Mouse (Mus musculus) hindbrain, embryonic 14.5 days (tissue): ENCODE results near the gene Iqschfp. TPM values are rescaled to one million over a fixed set of nuclear protein-coding genes. Genes with fewer than 3 reads are reported as not detected.

ENCODE experiments used
- ATAC-seq: fragments of 200-750 bp; cut with Nextera tagmentation; 2 replicates; pipeline ENCODE4 v1.8.0; 2017; ENCODE audit warnings: moderate number of reproducible peaks, mild to moderate bottlenecking, moderate TSS enrichment, moderate library complexity; ENCODE audit not compliant: low FRiP score
- DNase-seq: peaks from one replicate; pipeline ENCODE4 v3.0.0-alpha.2; 2015; ENCODE audit warnings: low spot score
- H3K27ac ChIP-seq: fragments of 300-500 bp; sonication (generic); 2 replicates; pipeline ENCODE4 v1.5.1; 2014; ENCODE audit warnings: mild to moderate bottlenecking, moderate library complexity
- H3K27me3 ChIP-seq: fragments of 300-500 bp; sonication (generic); 2 replicates; pipeline ENCODE4 v1.6.1; 2014; ENCODE audit warnings: mild to moderate bottlenecking, low read length, mixed read lengths; ENCODE audit not compliant: control insufficient read depth, insufficient read depth
- H3K36me3 ChIP-seq: fragments of 300-500 bp; sonication (generic); replicated peaks from 2 replicates; pipeline ENCODE4 v1.6.1; 2014; ENCODE audit not compliant: control insufficient read depth, insufficient read depth
- H3K4me1 ChIP-seq: fragments of 300-500 bp; sonication (generic); replicated peaks from 2 replicates; pipeline ENCODE4 v1.6.1; 2014; ENCODE audit warnings: antibody characterized with exemption, low read length, mixed read lengths; ENCODE audit not compliant: control insufficient read depth, insufficient read depth
- H3K4me2 ChIP-seq: fragments of 300-500 bp; sonication (generic); replicated peaks from 2 replicates; pipeline ENCODE4 v1.6.1; 2014; ENCODE audit warnings: mild to moderate bottlenecking, moderate library complexity
- H3K4me3 ChIP-seq: fragments of 300-500 bp; sonication (generic); replicated peaks from 2 replicates; pipeline ENCODE4 v1.5.1; 2014; ENCODE audit warnings: mild to moderate bottlenecking, low read length
- H3K9ac ChIP-seq: fragments of 300-500 bp; sonication (generic); 2 replicates; pipeline ENCODE4 v1.6.1; 2014
- H3K9me3 ChIP-seq: fragments of 300-500 bp; sonication (generic); 2 replicates; pipeline ENCODE4 v1.6.1; 2016; ENCODE audit warnings: low read length; ENCODE audit not compliant: control insufficient read depth
- whole genome bisulfite sequencing: fragments of 180-500 bp; shearing (Covaris S2); extraction: QIAGEN DNeasy Blood & Tissue Kit; methylation state at CpG from one replicate; pipeline ENCODE4 v1.1.7; 2014; 5-methylcytosine and 5-hydroxymethylcytosine counted together
- polyA plus RNA-seq: library from polyadenylated mRNA; unstranded; fragments of >200 nt; fragmentation: Nextera tagmentation; extraction: Ambion mirVana; gene quantifications from 2 replicates; pipeline ENCODE4 v1.2.1, GENCODE M21; 2014

The Iqschfp gene
- polyA plus RNA-seq, 1 experiment from 2014 or later = 7.5 TPM

DNA sequence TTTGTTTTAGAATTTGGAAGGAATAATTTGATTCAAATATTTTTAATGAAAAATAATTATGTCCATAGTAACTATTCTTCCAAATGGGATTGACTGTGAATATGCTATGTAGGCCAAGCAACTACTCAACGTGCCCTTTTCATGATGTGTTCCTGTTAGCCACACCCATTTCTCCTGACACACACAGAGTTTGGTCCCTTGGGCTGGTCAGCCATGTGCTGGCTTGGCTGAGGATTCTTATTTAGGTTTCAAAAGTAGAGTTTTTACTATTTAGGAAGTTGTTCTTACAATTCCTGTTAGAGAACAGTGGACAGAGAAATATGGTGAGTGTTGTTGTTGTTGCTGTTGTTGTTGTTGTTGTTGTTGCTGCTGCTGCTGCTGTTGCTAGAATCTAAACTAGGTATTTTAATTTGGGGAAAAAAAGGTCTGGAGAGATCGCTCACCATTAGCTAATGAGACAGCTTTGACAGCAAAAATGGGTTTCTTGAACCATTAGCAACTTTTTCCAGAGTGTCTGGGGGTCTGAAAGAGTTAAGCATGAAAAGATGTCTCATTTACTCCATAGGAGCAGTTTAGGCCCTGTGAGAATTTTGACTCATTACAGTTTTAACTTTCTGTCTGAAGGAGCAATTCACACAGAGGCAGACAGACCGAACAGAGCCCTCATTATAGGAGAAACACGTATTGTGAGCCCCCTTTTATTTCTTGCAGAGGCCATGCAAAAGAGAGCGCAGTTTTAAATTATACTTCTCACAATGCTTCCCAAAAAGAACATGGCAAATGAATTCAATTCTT lies 247.0 kb downstream of the Iqschfp start:
- ATAC-seq (no peak), DNase-seq (no peak)
- Histone ChIP-seq H3K9me3 (no peaks in the 10 kb centered on the region), H3K27ac (no peak overlapping the region), H3K27me3 (no peaks in the 10 kb centered on the region), H3K9ac (no peak overlapping the region), H3K4me3 (no peak overlapping the region), H3K4me2 (no peak overlapping the region), H3K36me3 (no peaks in the 10 kb centered on the region), H3K4me1 (no peaks in the 10 kb centered on the region)
- 52% methylated on average over 5 of the region's 5 CpGs for WGBS

DNA sequence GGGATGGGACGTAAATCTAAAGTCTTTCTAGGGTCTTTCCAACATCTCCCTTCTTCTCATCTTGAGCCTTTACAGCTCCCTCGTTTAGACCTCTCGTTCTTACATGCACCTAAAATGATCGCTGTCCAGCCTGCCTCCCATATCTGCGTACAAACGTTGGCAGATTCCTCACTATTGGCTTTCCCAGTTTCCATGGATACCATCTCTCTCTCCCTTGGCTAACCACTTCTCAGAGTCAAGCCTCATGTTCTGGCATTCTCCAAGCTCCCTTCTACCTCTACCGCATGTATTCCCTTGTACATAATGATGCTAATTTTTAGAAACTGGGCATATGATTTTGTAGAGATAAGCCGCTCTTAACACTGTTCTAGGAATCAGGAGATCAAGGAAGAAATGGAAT lies 258.7 kb downstream of the Iqschfp start:
- no peak for DNase-seq
- 76% methylated on average over 8 of the region's 8 CpGs for WGBS
- H3K27ac ChIP-seq = no peak overlapping the region
- H3K4me3 ChIP-seq = no peak overlapping the region
- no peaks in the 10 kb centered on the region for H3K4me1 ChIP-seq
- H3K4me2 ChIP-seq = no peak overlapping the region
- no peaks in the 10 kb centered on the region for H3K9me3 ChIP-seq
- no peak for ATAC-seq
- H3K36me3 ChIP-seq = no peaks in the 10 kb centered on the region
- H3K27me3 ChIP-seq = no peaks in the 10 kb centered on the region
- no peak overlapping the region for H3K9ac ChIP-seq

DNA sequence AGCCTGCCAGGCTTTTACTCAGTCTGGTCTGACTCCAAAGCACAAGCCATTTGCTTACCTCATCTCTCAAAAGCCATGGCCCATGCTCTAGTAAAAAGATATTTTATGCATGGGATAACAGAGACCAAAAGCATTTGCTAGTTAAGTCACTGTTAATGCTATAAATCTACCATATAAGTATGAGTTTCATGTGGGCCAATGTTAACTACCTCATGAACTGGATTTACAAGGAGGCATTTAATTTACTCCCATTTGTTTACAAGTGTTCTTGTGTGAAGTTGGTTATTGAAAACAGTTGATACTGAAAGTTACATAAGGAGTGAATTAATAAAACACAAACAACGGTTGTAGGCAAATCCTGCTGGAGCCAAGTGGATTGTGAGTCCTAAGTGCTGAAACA lies 268.1 kb downstream of the Iqschfp start:
- H3K9me3 ChIP-seq = no peaks in the 10 kb centered on the region
- H3K27me3 ChIP-seq = no peaks in the 10 kb centered on the region
- no peak overlapping the region for H3K4me2 ChIP-seq
- ATAC-seq = no peak
- 0 out of 2 replicates have a peak, but pooled peaks cover 5% of the 10 kb centered on the region for H3K4me1 ChIP-seq
- 94% methylated on average over 1 of the region's 1 CpGs for WGBS
- H3K9ac ChIP-seq = no peak overlapping the region
- H3K36me3 ChIP-seq = no peaks in the 10 kb centered on the region
- H3K4me3 ChIP-seq = no peak overlapping the region
- no peak overlapping the region for H3K27ac ChIP-seq
- DNase-seq = no peak

DNA sequence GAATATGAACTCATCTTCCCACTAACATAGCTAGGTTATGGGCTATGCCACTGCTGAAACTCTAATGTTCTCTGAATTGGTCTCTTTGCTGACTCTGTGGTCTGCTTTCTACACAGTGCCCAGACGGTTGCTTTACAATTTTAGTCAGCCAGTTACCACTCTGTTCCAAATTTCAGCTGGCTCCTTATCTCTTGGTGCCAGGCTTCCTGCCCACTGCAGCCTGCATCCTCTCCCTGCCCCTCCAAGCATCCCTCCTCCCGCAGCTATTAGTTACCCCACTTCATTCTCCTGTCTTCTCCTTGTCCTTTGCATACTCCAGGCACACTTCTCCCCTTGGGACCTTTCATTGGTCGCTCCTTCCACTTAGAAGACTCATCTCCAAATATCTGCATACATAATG lies 268.7 kb downstream of the Iqschfp start:
- H3K4me1 ChIP-seq = 0 out of 2 replicates have a peak, but pooled peaks cover 5% of the 10 kb centered on the region
- no peaks in the 10 kb centered on the region for H3K9me3 ChIP-seq
- H3K36me3 ChIP-seq = no peaks in the 10 kb centered on the region
- no peaks in the 10 kb centered on the region for H3K27me3 ChIP-seq
- H3K27ac ChIP-seq = no peak overlapping the region
- DNase-seq = no peak
- H3K9ac ChIP-seq = no peak overlapping the region
- H3K4me2 ChIP-seq = no peak overlapping the region
- ATAC-seq = no peak
- no peak overlapping the region for H3K4me3 ChIP-seq
- WGBS = 81% methylated on average over 3 of the region's 3 CpGs

DNA sequence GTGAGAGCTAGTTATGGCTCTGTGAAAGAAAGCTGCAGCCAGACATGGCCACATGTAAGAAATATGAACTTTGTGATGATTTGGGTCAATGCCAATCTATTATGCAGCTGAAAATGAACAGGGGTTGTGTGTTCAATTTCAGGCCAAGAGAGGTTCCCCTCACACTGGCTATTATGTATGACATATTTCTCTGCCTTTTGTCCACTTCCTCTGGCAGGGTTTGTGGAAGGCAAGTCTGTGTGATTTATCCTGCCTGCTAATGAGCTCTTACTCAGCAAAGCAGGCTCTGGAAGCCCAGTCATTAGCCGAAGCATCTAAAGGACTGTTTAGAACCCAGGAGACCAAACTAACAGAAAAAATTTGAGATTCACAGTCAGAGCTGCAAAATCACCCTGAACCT lies 286.2 kb downstream of the Iqschfp start:
- Histone ChIP-seq H3K27ac (no peak overlapping the region; the same call in 1 of the 2 replicates), H3K4me1 (0 out of 2 replicates have a peak, but pooled peaks cover 3% of the 10 kb centered on the region), H3K4me3 (no peak overlapping the region), H3K9me3 (no peaks in the 10 kb centered on the region), H3K36me3 (no peaks in the 10 kb centered on the region), H3K9ac (no peak overlapping the region), H3K27me3 (no peaks in the 10 kb centered on the region), H3K4me2 (no peak overlapping the region)
- ATAC-seq = no peak
- WGBS = 50% methylated on average over 1 of the region's 1 CpGs
- peak; percentile 43 for DNase-seq

DNA sequence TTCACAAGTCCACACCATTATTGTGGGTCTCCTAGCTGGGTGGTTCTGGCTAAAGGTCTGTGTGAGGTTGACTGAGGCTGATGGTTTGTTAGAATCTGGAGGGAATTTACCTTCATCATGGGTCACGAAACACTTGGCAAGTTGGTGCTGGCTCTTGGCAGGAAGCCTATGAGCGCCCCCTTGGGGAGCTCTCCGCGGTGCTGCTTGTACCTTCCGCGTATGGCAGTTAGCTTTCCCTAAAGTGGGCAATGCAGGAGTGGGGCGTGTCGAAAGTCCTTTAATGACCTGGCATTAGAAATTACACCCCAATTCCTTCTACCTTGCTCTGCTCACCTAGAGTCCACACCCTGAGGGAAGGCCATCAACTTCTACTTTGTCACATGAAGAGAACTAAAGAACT lies 295.4 kb downstream of the Iqschfp start:
- Histone ChIP-seq H3K36me3 (no peaks in the 10 kb centered on the region), H3K27me3 (no peaks in the 10 kb centered on the region), H3K4me3 (no peak overlapping the region), H3K27ac (no peak overlapping the region), H3K4me1 (no peaks in the 10 kb centered on the region), H3K9ac (no peak overlapping the region), H3K9me3 (no peaks in the 10 kb centered on the region), H3K4me2 (no peak overlapping the region)
- no peak for DNase-seq
- 69% methylated on average over 8 of the region's 8 CpGs for WGBS
- no peak for ATAC-seq

DNA sequence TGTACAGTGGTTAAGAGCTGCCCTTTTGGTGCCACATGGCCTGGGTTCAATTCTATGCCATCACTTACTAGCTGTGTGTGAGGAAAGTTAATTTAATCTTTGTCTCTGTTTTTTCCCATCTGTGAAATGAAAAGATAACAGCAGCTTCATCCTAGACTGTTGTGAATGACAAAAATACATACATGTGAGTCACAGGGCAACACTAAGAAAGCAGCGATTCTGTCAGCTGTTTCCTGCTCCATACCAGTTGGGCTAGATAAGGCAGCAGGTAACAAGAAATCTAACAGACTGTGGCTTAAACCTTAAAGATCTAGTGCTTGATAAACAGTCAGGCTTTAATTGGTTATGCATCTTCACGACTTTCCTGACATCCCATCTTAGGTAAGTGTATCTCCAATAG lies 297.1 kb downstream of the Iqschfp start:
- ATAC-seq = no peak

DNA sequence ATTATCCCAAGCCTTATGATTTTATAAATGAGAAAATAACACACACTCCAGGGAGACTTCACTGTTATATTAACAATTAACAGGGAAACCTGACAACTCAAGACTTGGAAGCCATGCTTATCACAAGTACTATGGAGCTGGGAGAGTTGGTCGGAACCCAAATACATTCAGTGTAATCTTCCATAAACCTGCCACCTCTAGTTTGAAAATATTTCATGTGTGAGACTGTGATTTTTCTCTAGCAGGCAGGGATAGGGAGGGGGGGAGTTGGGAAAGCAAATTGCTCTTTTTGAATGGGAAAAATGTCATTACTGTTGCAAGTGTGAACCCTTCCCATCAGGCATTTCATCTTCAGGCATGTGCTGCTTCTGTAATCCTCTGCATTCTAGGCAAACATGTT lies 304.9 kb downstream of the Iqschfp start:
- no peak overlapping the region for H3K27ac ChIP-seq
- no peak for ATAC-seq
- WGBS = 83% methylated on average over 1 of the region's 1 CpGs
- peaks cover 5% of the 10 kb centered on the region; the same call in 1 of the 2 replicates for H3K4me1 ChIP-seq
- no peak for DNase-seq
- H3K4me3 ChIP-seq = no peak overlapping the region
- H3K9me3 ChIP-seq = no peaks in the 10 kb centered on the region
- no peaks in the 10 kb centered on the region for H3K27me3 ChIP-seq
- H3K4me2 ChIP-seq = no peak overlapping the region
- no peaks in the 10 kb centered on the region for H3K36me3 ChIP-seq
- H3K9ac ChIP-seq = no peak overlapping the region

More for the DNA sequence above, 297.1 kb downstream of the Iqschfp start:
- no peaks in the 10 kb centered on the region for H3K9me3 ChIP-seq
- H3K9ac ChIP-seq = no peak overlapping the region
- 87% methylated on average over 2 of the region's 2 CpGs for WGBS
- DNase-seq = no peak
- H3K4me2 ChIP-seq = no peak overlapping the region
- H3K4me1 ChIP-seq = no peaks in the 10 kb centered on the region
- H3K36me3 ChIP-seq = no peaks in the 10 kb centered on the region
- no peak overlapping the region for H3K4me3 ChIP-seq
- no peak overlapping the region for H3K27ac ChIP-seq
- H3K27me3 ChIP-seq = no peaks in the 10 kb centered on the region

DNA sequence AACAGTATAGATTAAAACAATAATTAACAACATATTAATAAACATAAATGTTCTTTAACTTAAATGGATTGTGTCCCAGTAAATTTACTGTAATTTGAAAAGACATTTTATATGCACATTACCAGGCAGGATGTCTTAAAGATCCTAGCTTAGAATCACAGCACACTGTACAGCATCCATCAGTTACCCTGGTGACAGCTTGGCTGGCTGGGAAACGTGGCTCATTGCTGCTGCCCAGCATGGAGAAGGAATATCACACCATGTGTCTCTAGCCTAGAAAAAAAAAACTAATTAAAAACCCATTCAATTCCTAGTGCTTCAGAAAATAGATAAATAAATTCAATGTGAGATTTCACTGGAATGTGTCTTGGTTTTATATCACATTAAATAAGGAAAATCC lies 309.2 kb downstream of the Iqschfp start:
- no peak overlapping the region for H3K9ac ChIP-seq
- H3K36me3 ChIP-seq = no peaks in the 10 kb centered on the region
- H3K4me1 ChIP-seq = peaks cover 17% of the 10 kb centered on the region
- H3K27ac ChIP-seq = no peak overlapping the region
- H3K9me3 ChIP-seq = no peaks in the 10 kb centered on the region
- H3K27me3 ChIP-seq = no peaks in the 10 kb centered on the region
- ATAC-seq (peak; percentile 67; the same call in 1 of the 2 replicates), DNase-seq (peak; percentile 53)
- WGBS = 11% methylated on average over 1 of the region's 1 CpGs
- no peak overlapping the region for H3K4me3 ChIP-seq
- no peak overlapping the region for H3K4me2 ChIP-seq
